Mouse (Mus musculus) activated CD4-positive, CD25-positive, alpha-beta regulatory T cell, adult 4 months (primary cell): ENCODE results near the gene Borcs5. TPM values are rescaled to one million over a fixed set of nuclear protein-coding genes. Genes with fewer than 3 reads are reported as not detected.

ENCODE experiments used
- polyA plus RNA-seq, 2 experiments: library from polyadenylated mRNA; unstranded; fragments of 100-300 nt; shearing (Covaris generic); gene quantifications; one replicate each; pipeline ENCODE4 v1.2.1; 2017

Gene Borcs5
- polyA plus RNA-seq, 2 experiments from 2014 or later: 10.8 to 15.5 TPM

Other genes with a start within 250 kb of the Borcs5 start
- gene Bcl2l14, start 243.2 kb upstream of the Borcs5 start, polyA plus RNA-seq: under 1 TPM; 0.48 to 0.81 TPM
- gene Lrp6, start 72.5 kb upstream of the Borcs5 start, polyA plus RNA-seq: 1 to 10 TPM; 6.8 to 8.7 TPM
- 1 to 10 TPM; 8.6 to 9.9 TPM for gene Mansc1, start 7.0 kb upstream of the Borcs5 start, polyA plus RNA-seq
- gene Dusp16, start 153.1 kb downstream of the Borcs5 start, polyA plus RNA-seq: 1 to 10 TPM; 1.9 to 2.2 TPM
- 10 to 100 TPM; 26.3 to 31.1 TPM for gene Crebl2, start 190.6 kb downstream of the Borcs5 start, polyA plus RNA-seq